Mouse (Mus musculus): Measurements from ENCODE around the gene Cog5.

DNA sequence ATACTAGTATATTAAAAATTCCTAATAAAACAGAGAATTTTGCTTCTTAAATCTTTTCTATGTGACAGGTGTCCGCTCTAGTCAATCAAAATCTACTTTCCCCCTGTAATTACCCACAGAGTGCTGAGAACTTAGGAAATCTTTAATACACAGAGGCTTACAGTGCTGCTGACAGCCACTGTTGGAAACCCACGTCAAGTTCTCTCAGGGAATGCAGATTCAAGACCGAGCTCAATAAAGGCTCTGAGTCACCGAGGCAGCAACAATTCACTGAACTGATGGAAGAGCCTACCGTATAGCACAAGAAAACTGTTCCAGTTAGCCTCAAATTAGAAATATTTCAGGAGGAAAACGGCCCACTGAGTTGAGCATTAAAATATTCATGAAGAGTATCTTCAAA, 329.1 kb downstream of the Cog5 start:
- TF ChIP-seq CTCF (IDR thresholded peaks at IDR 0.05; ENCODE audit: extremely low read depth, insufficient read length, insufficient replicate concordance, low read depth, low read length): no peak
- no peak for TF ChIP-seq POLR2A (IDR thresholded peaks at IDR 0.05; ENCODE audit: low read depth, low read length)

All from small intestine, adult 2 months (tissue).